In the genomic region with DNA sequence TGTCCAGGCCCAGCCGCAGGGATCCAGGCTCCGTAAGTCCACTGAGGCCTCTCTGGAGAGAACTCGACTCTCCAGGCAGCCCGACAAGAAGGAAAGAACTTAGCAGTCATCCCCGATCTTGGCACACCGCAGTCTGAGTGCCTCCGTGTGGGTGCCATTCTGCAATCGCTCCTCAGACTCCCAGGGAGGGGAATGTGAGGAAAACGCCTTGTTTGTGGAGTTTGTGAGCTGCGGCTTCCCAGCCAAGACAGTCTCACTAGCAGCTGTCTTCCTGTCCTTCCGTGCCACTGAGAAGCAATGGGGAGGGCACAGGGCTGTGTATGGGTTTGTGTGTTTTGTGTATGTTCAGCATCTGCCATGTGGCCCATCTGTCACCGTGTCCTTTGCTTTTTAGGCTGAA, we compare ENCODE assay signal across 27 mouse cellular contexts. TPM values are rescaled to one million over a fixed set of nuclear protein-coding genes. Genes with fewer than 3 reads are reported as not detected.
DNase-seq lines count a peak whose midpoint lies in the region; ATAC-seq and TF ChIP-seq lines count a peak whose summit lies in the region.
"Had no signal": no experiment of that assay in that cellular context is flagged by ENCODE, and none has a peak within 500 bp of the region (broad histone marks: within the 10 kb centered on the region; RNA-seq: fewer than 3 reads in every experiment).

No protein-coding gene starts in this region.

- intact Hi-C loops in left cerebral cortex, postnatal 4 days (cut with DNase I), result no loop called here

- H3K4me3 ChIP-seq in hindbrain, embryonic 10.5 days, result no peak overlapping the region
- H3K4me3 ChIP-seq in hindbrain, embryonic 14.5 days (replicated peaks; ENCODE audit: low read length), result no peak overlapping the region
- H3K4me3 ChIP-seq in forebrain, embryonic 16.5 days (replicated peaks; ENCODE audit: low read length), result no peak overlapping the region
- no peak overlapping the region for H3K4me3 ChIP-seq in cerebellum, adult 2 months (replicated peaks; ENCODE audit: insufficient read depth, low read depth, low read length)
- H3K4me3 ChIP-seq: embryonic facial prominence, embryonic 12.5 days; erythroblast, embryonic 14.5 days; gastrocnemius, adult 2 months; left cerebral cortex, adult 2 months; limb, embryonic 12.5 days; liver, embryonic 12.5 days; megakaryocyte, embryonic 14.5 days; neural tube, embryonic 13.5 days had no signal

- H3K4me2 ChIP-seq in hindbrain, embryonic 14.5 days (replicated peaks), result no peak overlapping the region
- H3K4me2 ChIP-seq in forebrain, embryonic 16.5 days (ENCODE audit: low read length), result no peak overlapping the region
- H3K4me2 ChIP-seq: embryonic facial prominence, embryonic 12.5 days; heart, embryonic 11.5 days; limb, embryonic 12.5 days; liver, embryonic 12.5 days; neural tube, embryonic 13.5 days had no signal

- 87% methylated on average over 12 of the region's 12 CpGs for WGBS in hindbrain, embryonic 10.5 days
- WGBS in hindbrain, embryonic 14.5 days, result 83% methylated on average over 12 of the region's 12 CpGs
- 62% methylated on average over 12 of the region's 12 CpGs for WGBS in forebrain, embryonic 16.5 days
- 60% methylated on average over 12 of the region's 12 CpGs for WGBS in cerebellum, adult 2 months

- H3K36me3 ChIP-seq in hindbrain, embryonic 10.5 days, result no peaks in the 10 kb centered on the region; the same call in 1 of the 2 replicates
- H3K36me3 ChIP-seq in hindbrain, embryonic 14.5 days (replicated peaks; ENCODE audit: control insufficient read depth, insufficient read depth), result peaks cover 24% of the 10 kb centered on the region
- no peaks in the 10 kb centered on the region for H3K36me3 ChIP-seq in forebrain, embryonic 16.5 days (ENCODE audit: control insufficient read depth, insufficient read depth)
- H3K36me3 ChIP-seq: embryonic facial prominence, embryonic 12.5 days; limb, embryonic 12.5 days had no signal

- no peak for ATAC-seq in hindbrain, embryonic 14.5 days (ENCODE audit: low FRiP score)
- no peak for ATAC-seq in forebrain, embryonic 16.5 days
- ATAC-seq: liver, embryonic 12.5 days had no signal

- no peak for TF ChIP-seq CTCF in cerebellum, adult 2 months (IDR thresholded peaks at IDR 0.05; ENCODE audit: borderline replicate concordance, insufficient read depth, low read depth, low read length)

- H3K27ac ChIP-seq in hindbrain, embryonic 10.5 days, result peak overlapping the region; percentile 36; the same call in 1 of the 2 replicates
- H3K27ac ChIP-seq in hindbrain, embryonic 14.5 days, result no peak overlapping the region
- H3K27ac ChIP-seq in forebrain, embryonic 16.5 days (ENCODE audit: low read length), result peak overlapping the region; percentile 55
- H3K27ac ChIP-seq in cerebellum, adult 2 months (ENCODE audit: insufficient read depth, low read length), result no peak overlapping the region
- H3K27ac ChIP-seq: embryonic facial prominence, embryonic 12.5 days; gastrocnemius, adult 2 months; limb, embryonic 12.5 days; liver, embryonic 12.5 days; neural tube, embryonic 13.5 days had no signal

- H3K9me3 ChIP-seq in hindbrain, embryonic 10.5 days, result no peaks in the 10 kb centered on the region
- H3K9me3 ChIP-seq in hindbrain, embryonic 14.5 days (ENCODE audit: control insufficient read depth, low read length), result no peaks in the 10 kb centered on the region
- H3K9me3 ChIP-seq in forebrain, embryonic 16.5 days (ENCODE audit: control insufficient read depth, low read length), result no peaks in the 10 kb centered on the region
- H3K9me3 ChIP-seq: embryonic facial prominence, embryonic 12.5 days; limb, embryonic 12.5 days; liver, embryonic 12.5 days; megakaryocyte, embryonic 14.5 days; neural tube, embryonic 13.5 days had no signal

- H3K27me3 ChIP-seq in hindbrain, embryonic 10.5 days (ENCODE audit: insufficient read depth, poor library complexity, severe bottlenecking), result no peaks in the 10 kb centered on the region
- no peaks in the 10 kb centered on the region for H3K27me3 ChIP-seq in hindbrain, embryonic 14.5 days (ENCODE audit: control insufficient read depth, insufficient read depth, low read length)
- H3K27me3 ChIP-seq in forebrain, embryonic 16.5 days (replicated peaks; ENCODE audit: control insufficient read depth, insufficient read depth, low read length), result no peaks in the 10 kb centered on the region
- H3K27me3 ChIP-seq in cerebellum, adult 2 months (ENCODE audit: control insufficient read depth, insufficient read depth, low read length), result no peaks in the 10 kb centered on the region
- H3K27me3 ChIP-seq: embryonic facial prominence, embryonic 12.5 days; limb, embryonic 12.5 days; liver, embryonic 12.5 days; neural tube, embryonic 13.5 days had no signal

- peaks cover 14% of the 10 kb centered on the region for H3K4me1 ChIP-seq in hindbrain, embryonic 10.5 days (replicated peaks)
- H3K4me1 ChIP-seq in hindbrain, embryonic 14.5 days (replicated peaks; ENCODE audit: control insufficient read depth, insufficient read depth, low read length), result no peaks in the 10 kb centered on the region
- H3K4me1 ChIP-seq in forebrain, embryonic 16.5 days (replicated peaks; ENCODE audit: control insufficient read depth, insufficient read depth, low read length), result peaks cover 19% of the 10 kb centered on the region
- peaks cover 13% of the 10 kb centered on the region for H3K4me1 ChIP-seq in cerebellum, adult 2 months (ENCODE audit: control insufficient read depth, insufficient read depth, low read length)
- H3K4me1 ChIP-seq: embryonic facial prominence, embryonic 12.5 days; limb, embryonic 12.5 days; liver, embryonic 12.5 days; megakaryocyte, embryonic 14.5 days; neural tube, embryonic 13.5 days had no signal

- no peak for TF ChIP-seq POLR2A in cerebellum, adult 2 months (IDR thresholded peaks at IDR 0.05; ENCODE audit: borderline replicate concordance, insufficient read depth, low read length)

- H3K9ac ChIP-seq in hindbrain, embryonic 14.5 days, result no peak overlapping the region
- no peak overlapping the region for H3K9ac ChIP-seq in forebrain, embryonic 16.5 days (replicated peaks; ENCODE audit: low read depth, low read length)
- H3K9ac ChIP-seq: embryonic facial prominence, embryonic 12.5 days; limb, embryonic 12.5 days; liver, embryonic 12.5 days; neural tube, embryonic 13.5 days had no signal

- no peak for DNase-seq in hindbrain, embryonic 10.5 days (ENCODE audit: low spot score)
- DNase-seq in hindbrain, embryonic 14.5 days (ENCODE audit: low spot score), result no peak
- peak; percentile 28 for DNase-seq in left cerebral cortex, adult 11 months (ENCODE audit: low spot score)
- DNase-seq in left cerebral cortex, postnatal 4 days, result no peak
- DNase-seq in right cerebral cortex, postnatal 10 days (ENCODE audit: low spot score in 2 of 2), result peak; percentile 60 to 71
- DNase-seq in cerebellum, adult 2 months, result no peak
- DNase-seq in cerebellum, adult 9-10 months, result no peak
- DNase-seq: adrenal gland, postnatal 36 days; B cell, adult 2 months; cerebellum, adult 8-10 months; gastrocnemius, adult 2 months; heart, postnatal 10 days; kidney, adult 18-20 months; kidney, postnatal 10 days; lung, adult 2 months; midbrain, embryonic 14.5 days; thymus, postnatal 14 days had no signal

RNA-seq across cellular contexts. Expression of a gene that starts 36.6 kb away (rescaled TPM):
- 12.4 and 19.9 TPM in 2 replicates for polyA plus RNA-seq in hindbrain, embryonic 10.5 days (2016; fragmentation: Nextera tagmentation; extraction: Ambion mirVana)
- 31.1 and 32.6 TPM in 2 replicates for polyA plus RNA-seq in hindbrain, embryonic 14.5 days (2014; fragmentation: Nextera tagmentation; extraction: Ambion mirVana)
- 10 to 100 TPM; 48.2 to 49.8 TPM for total RNA-seq in left cerebral cortex, postnatal 4 days (2021)
- polyA plus RNA-seq in forebrain, embryonic 16.5 days (2015; fragmentation: Nextera tagmentation; extraction: Ambion mirVana), result 55.6 and 62.2 TPM in 2 replicates
- polyA plus RNA-seq in cerebellum, adult 2 months (2012; rRNA removed), result 83.1 and 93.0 TPM in 2 replicates
- total RNA-seq: common myeloid progenitor, adult 5-6 weeks had no signal
- polyA plus RNA-seq: erythroblast, embryonic 14.5 days had no signal

Comparison
In these comparisons a context has a peak if more than half of its experiments do, and no peak if none do; other contexts are left out.
1. DNase-seq: peak in left cerebral cortex, adult 11 months (single experiment) and right cerebral cortex, postnatal 10 days (2 of 2); none in hindbrain, embryonic 10.5 days (single experiment), hindbrain, embryonic 14.5 days (single experiment), left cerebral cortex, postnatal 4 days (single experiment), cerebellum, adult 2 months (0 of 2) and cerebellum, adult 9-10 months (single experiment).
2. H3K27ac ChIP-seq: peak in hindbrain, embryonic 10.5 days (single experiment) and forebrain, embryonic 16.5 days (single experiment); none in hindbrain, embryonic 14.5 days (single experiment) and cerebellum, adult 2 months (single experiment).